Comparison of ENCODE assay signal across 8 mouse cellular contexts in the genomic region with DNA sequence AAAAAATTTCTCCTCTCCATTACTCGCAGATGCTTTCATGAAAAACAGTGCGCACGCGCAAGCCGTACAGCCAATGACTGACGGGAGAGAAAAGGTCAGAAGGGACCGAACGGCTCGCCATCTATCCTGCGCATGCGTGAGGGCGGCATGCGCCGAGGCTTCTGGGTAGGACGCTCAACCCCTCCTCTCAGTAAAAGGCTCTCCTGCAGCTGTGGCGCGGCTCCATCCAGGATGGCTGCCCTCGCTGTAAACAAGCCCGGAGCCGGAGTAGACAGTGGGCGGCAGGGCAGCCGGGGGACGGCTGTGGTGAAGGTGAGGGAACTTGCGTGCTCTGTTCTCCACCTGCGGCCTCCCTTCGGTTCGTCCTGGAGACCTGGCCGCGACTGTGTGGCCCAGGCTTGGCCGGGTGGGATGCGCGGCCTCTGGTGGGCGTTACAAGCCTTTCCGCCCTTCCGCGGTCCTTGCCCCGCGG. TPM values are rescaled to one million over a fixed set of nuclear protein-coding genes. Genes with fewer than 3 reads are reported as not detected.
DNase-seq lines count a peak whose midpoint lies in the region; ATAC-seq lines count a peak whose summit lies in the region.

TSS of gene Trim23 (plus strand) at position 148 of the 472 bp plus-strand sequence.

- peak within 1 kb of the TSS; percentile 87 for H3K4me3 ChIP-seq in hindbrain, embryonic 12.5 days

- peak within 1 kb of the TSS; percentile 80 for H3K4me2 ChIP-seq in hindbrain, embryonic 12.5 days (replicated peaks)

- no peaks in the 10 kb centered on the region for H3K9me3 ChIP-seq in hindbrain, embryonic 12.5 days (replicated peaks)

- peaks cover 3% of the 10 kb centered on the region for H3K36me3 ChIP-seq in hindbrain, embryonic 12.5 days

- H3K27ac ChIP-seq in hindbrain, embryonic 12.5 days = peak within 1 kb of the TSS; percentile 79

- H3K27me3 ChIP-seq in hindbrain, embryonic 12.5 days = no peaks in the 10 kb centered on the region

- H3K4me1 ChIP-seq in hindbrain, embryonic 12.5 days = peaks cover 10% of the 10 kb centered on the region

- peak; percentile 99 for ATAC-seq in hindbrain, embryonic 12.5 days (ENCODE audit: low FRiP score)

- DNase-seq in NIH3T3 (ENCODE audit: low read depth) = peak; percentile 99
- DNase-seq in cerebellum, postnatal 10 days = peak; percentile 98 to 99
- peak; percentile 96 to 97 for DNase-seq in frontal cortex, postnatal 10 days (ENCODE audit: low spot score in 2 of 2)
- DNase-seq in layer of hippocampus, postnatal 14 days (ENCODE audit: low spot score in 2 of 2) = peak; percentile 96 to 99
- DNase-seq in lung, postnatal 14 days = peak; percentile 98
- DNase-seq in retina, adult 2 months (ENCODE audit: low read depth, low spot score) = peak; percentile 97
- peak; percentile 93 to 97 for DNase-seq in thymus, postnatal 36 days

- peak within 1 kb of the TSS; percentile 85 for H3K9ac ChIP-seq in hindbrain, embryonic 12.5 days

- WGBS in hindbrain, embryonic 12.5 days = under 1% methylated on average over 38 of the region's 38 CpGs

RNA-seq across cellular contexts. Expression of gene Trim23, which starts in this region (rescaled TPM):
- 28.1 and 31.4 TPM in 2 replicates for polyA plus RNA-seq in hindbrain, embryonic 12.5 days (2016; fragmentation: Nextera tagmentation; extraction: Ambion mirVana)
- 10 to 100 TPM; 57.3 to 58.2 TPM for total RNA-seq in layer of hippocampus, postnatal 14 days (2021)

Comparison
In these comparisons a context has a peak if more than half of its experiments do, and no peak if none do; other contexts are left out.
1. Peak in every context shown above with its lines: DNase-seq, ATAC-seq, H3K4me3 ChIP-seq and H3K27ac ChIP-seq.